Mouse (Mus musculus) Patski (cell line): Measurements from ENCODE around the gene Mrpl20. TPM values are rescaled to one million over a fixed set of nuclear protein-coding genes. Genes with fewer than 3 reads are reported as not detected.

ENCODE experiments used
- ATAC-seq: fragments of 100-300 bp; one replicate; pipeline ENCODE4 v1.8.0; 2021
- CTCF ChIA-PET: fragments of 350-600 bp; sonication (Branson Sonifier 250); formaldehyde crosslinking; loops from one replicate; lab custom pipeline; 2022; ENCODE audit warnings: inconsistent platforms; lab: Charles Lee
- POLR2A ChIA-PET: fragments of 350-600 bp; sonication (Branson Sonifier 250); formaldehyde crosslinking; loops from one replicate; lab custom pipeline; 2022; ENCODE audit warnings: antibody characterized with exemption, inconsistent platforms; lab: Charles Lee
- DNase-seq: peaks from one replicate; pipeline ENCODE4 v3.0.0-alpha.2; 2011; ENCODE audit warnings: low read depth, low spot score
- H3K27me3 ChIP-seq: fragments of 371-371 bp; one replicate; pipeline ENCODE4 v1.5.1; 2021
- CTCF ChIP-seq: fragments of 100-300 bp; IDR thresholded peaks from one replicate; pipeline ENCODE4 v1.5.1; 2021
- in situ Hi-C: fragments of 300-500 bp; cut with MboI; formaldehyde crosslinking; loops from 3 replicates; pipeline ENCODE4 v1.11.1; 2018; ENCODE audit warnings: low pct_unique_long_range_greater_than_20kb, mixed read lengths
- polyA plus RNA-seq: library from polyadenylated mRNA; unstranded; gene quantifications from one replicate; pipeline ENCODE4 v1.2.3, GENCODE M21; 2021

Mrpl20 gene
- polyA plus RNA-seq, 1 experiment from 2014 or later: 124 TPM

- DNase-seq: no peak
- no peak for ATAC-seq
- POLR2A ChIA-PET: interaction anchor here (0.6 kb wide), 1 partner anchor 105 kb away, joined by 3 read pairs; no protein-coding TSS in a partner anchor
These were observed 37.7 kb downstream of the Mrpl20 start for GRCm38 (mm10) chr4:155840076-155841002.

GRCm38 (mm10) chr4:155841003-155841454 is 38.4 kb downstream of the Mrpl20 start:
- no peak for DNase-seq
- ATAC-seq: no peak
- H3K27me3 ChIP-seq: no peaks in the 10 kb centered on the region
- POLR2A ChIA-PET: interaction anchor here (0.6 kb wide), 1 partner anchor 104 kb away, joined by 3 read pairs; no protein-coding TSS in a partner anchor
- TF ChIP-seq CTCF: no peak
- CTCF ChIA-PET: no interaction called here
- in situ Hi-C loops: no loop called here

More at GRCm38 (mm10) chr4:155840076-155841002, 37.7 kb downstream of the Mrpl20 start:
- CTCF ChIA-PET: no interaction called here
- no peak for TF ChIP-seq CTCF
- no peaks in the 10 kb centered on the region for H3K27me3 ChIP-seq
- in situ Hi-C loops: no loop called here

GRCm38 (mm10) chr4:155841651-155842270 is 39.1 kb downstream of the Mrpl20 start:
- CTCF ChIA-PET: no interaction called here
- ATAC-seq (no peak), DNase-seq (no peak)

GRCm38 (mm10) chr4:155843231-155843630 is 40.6 kb downstream of the Mrpl20 start:
- no peaks in the 10 kb centered on the region for H3K27me3 ChIP-seq
- in situ Hi-C loops: no loop called here
- TF ChIP-seq CTCF: no peak

More at GRCm38 (mm10) chr4:155841651-155842270, 39.1 kb downstream of the Mrpl20 start:
- in situ Hi-C loops: no loop called here
- TF ChIP-seq CTCF: no peak
- no peaks in the 10 kb centered on the region for H3K27me3 ChIP-seq
- POLR2A ChIA-PET: no interaction called here

GRCm38 (mm10) chr4:155846871-155847578 is 44.3 kb downstream of the Mrpl20 start, which contains the start of gene Dvl1:
Gene Dvl1 (plus strand): TSS chr4:155847402.
- ChIA-PET POLR2A (interaction anchor here (0.9 kb wide), 1 partner anchor 15 kb away, joined by 3 read pairs; no protein-coding TSS in a partner anchor), CTCF (interaction anchor here (1.0 to 1.3 kb wide), 2 partner anchors 13 to 15 kb away, joined by 3 to 6 read pairs; no protein-coding TSS in a partner anchor)
- H3K27me3 ChIP-seq: no peaks in the 10 kb centered on the region
- no peak for DNase-seq
- no peak for TF ChIP-seq CTCF
- in situ Hi-C loops: no loop called here
- ATAC-seq: peak; percentile 78

More at GRCm38 (mm10) chr4:155843231-155843630, 40.6 kb downstream of the Mrpl20 start:
- no peak for DNase-seq
- no peak for ATAC-seq
- POLR2A ChIA-PET: interaction anchor here (0.5 kb wide), 1 partner anchor 41 kb away, joined by 3 read pairs; the partner anchor contains the start of gene Mrpl20
- CTCF ChIA-PET: no interaction called here

GRCm38 (mm10) chr4:155847591-155848352 is 45.1 kb downstream of the Mrpl20 start:
- ChIA-PET CTCF (interaction anchor here (0.8 to 3.9 kb wide), 3 partner anchors 10 to 14 kb away, joined by 3 to 22 read pairs (median 6); no protein-coding TSS in a partner anchor), POLR2A (interaction anchor here (0.9 to 1.0 kb wide), 2 partner anchors 12 to 14 kb away, joined by 3 read pairs; no protein-coding TSS in a partner anchor)
- no peak for DNase-seq
- H3K27me3 ChIP-seq: no peaks in the 10 kb centered on the region
- in situ Hi-C loops: no loop called here
- ATAC-seq: peak; percentile 15
- TF ChIP-seq CTCF: no peak

- ATAC-seq (no peak), DNase-seq (no peak)
- no peaks in the 10 kb centered on the region for H3K27me3 ChIP-seq
- ChIA-PET POLR2A (interaction anchor here (1.0 to 1.4 kb wide), 4 partner anchors 9 to 15 kb away, joined by 3 to 6 read pairs (median 4); partner anchors contain the start of gene Mxra8), CTCF (interaction anchor here (0.8 to 3.9 kb wide), 2 partner anchors 9 to 15 kb away, joined by 3 to 22 read pairs; no protein-coding TSS in a partner anchor)
- in situ Hi-C loops: no loop called here
- TF ChIP-seq CTCF: no peak
These were observed 45.9 kb downstream of the Mrpl20 start for GRCm38 (mm10) chr4:155848434-155849095.

GRCm38 (mm10) chr4:155849391-155849790 is 46.7 kb downstream of the Mrpl20 start:
- ATAC-seq (no peak), DNase-seq (no peak)
- no peaks in the 10 kb centered on the region for H3K27me3 ChIP-seq
- POLR2A ChIA-PET: interaction anchor here (0.6 to 1.4 kb wide), 4 partner anchors 8 to 46 kb away, joined by 3 to 6 read pairs (median 4); partner anchors contain the start of gene Mxra8
- CTCF ChIA-PET: interaction anchor here (3.9 kb wide), 1 partner anchor 15 kb away, joined by 22 read pairs; no protein-coding TSS in a partner anchor
- TF ChIP-seq CTCF: no peak
- in situ Hi-C loops: no loop called here
